Mouse (Mus musculus) cerebellum, adult 2 months (tissue): Measurements from ENCODE around the gene Cmtm2b.

Experiments used
- CTCF ChIP-seq: fragments of 200-500 bp; IDR thresholded peaks from 2 replicates; pipeline ENCODE4 v1.5.1; 2011; ENCODE audit warnings: low read depth, mild to moderate bottlenecking, control low read depth, low read length, moderate library complexity, borderline replicate concordance; ENCODE audit not compliant: insufficient read depth
- POLR2A ChIP-seq: fragments of 200-500 bp; IDR thresholded peaks from 2 replicates; pipeline ENCODE4 v1.6.1; 2011; ENCODE audit warnings: low read length, control low read depth, borderline replicate concordance; ENCODE audit not compliant: insufficient read depth

- TF ChIP-seq CTCF, result no peak
- no peak for TF ChIP-seq POLR2A
Observed at GRCm38 (mm10) chr8:104370071-104370470, 48.0 kb downstream of the Cmtm2b start.
